Mouse (Mus musculus) hindbrain, embryonic 16.5 days (tissue): ENCODE results near the gene Ackr2. TPM values are rescaled to one million over a fixed set of nuclear protein-coding genes. Genes with fewer than 3 reads are reported as not detected.

Experiments
- ATAC-seq: fragments of 200-750 bp; cut with Nextera tagmentation; 2 replicates; pipeline ENCODE4 v1.8.0; 2017; ENCODE audit warnings: moderate TSS enrichment, moderate library complexity
- H3K27ac ChIP-seq: fragments of 300-500 bp; sonication (generic); 2 replicates; pipeline ENCODE4 v1.5.1; 2014; ENCODE audit warnings: low read depth, mild to moderate bottlenecking, control low read depth, low read length, moderate library complexity
- H3K27me3 ChIP-seq: fragments of 300-500 bp; sonication (generic); replicated peaks from 2 replicates; pipeline ENCODE4 v1.6.1; 2014; ENCODE audit warnings: low read length; ENCODE audit not compliant: control insufficient read depth, insufficient read depth
- H3K36me3 ChIP-seq: fragments of 300-500 bp; sonication (generic); 2 replicates; pipeline ENCODE4 v1.6.1; 2014; ENCODE audit warnings: mild to moderate bottlenecking, low read length, moderate library complexity, mixed read lengths; ENCODE audit not compliant: control insufficient read depth, insufficient read depth
- H3K4me1 ChIP-seq: fragments of 300-500 bp; sonication (generic); 2 replicates; pipeline ENCODE4 v1.6.1; 2014; ENCODE audit warnings: low read depth, low read length; ENCODE audit not compliant: control insufficient read depth, insufficient read depth
- H3K4me2 ChIP-seq: fragments of 300-500 bp; sonication (generic); 2 replicates; pipeline ENCODE4 v1.6.1; 2014; ENCODE audit warnings: mild to moderate bottlenecking, low read length, control low read depth, moderate library complexity
- H3K4me3 ChIP-seq: fragments of 300-500 bp; sonication (generic); 2 replicates; pipeline ENCODE4 v1.5.1; 2014; ENCODE audit warnings: mild to moderate bottlenecking, low read length, control low read depth, moderate library complexity
- H3K9ac ChIP-seq: fragments of 300-500 bp; sonication (generic); 2 replicates; pipeline ENCODE4 v1.6.1; 2014; ENCODE audit warnings: low read depth, mild to moderate bottlenecking, control low read depth, low read length, moderate library complexity
- H3K9me3 ChIP-seq: fragments of 300-500 bp; sonication (generic); 2 replicates; pipeline ENCODE4 v1.6.1; 2014; ENCODE audit warnings: mild to moderate bottlenecking, low read length, moderate library complexity; ENCODE audit not compliant: control insufficient read depth
- WGBS: fragments of 180-500 bp; shearing (Covaris S2); extraction: QIAGEN DNeasy Blood & Tissue Kit; methylation state at CpG from one replicate; pipeline ENCODE4 v1.1.7; 2014; 5-methylcytosine and 5-hydroxymethylcytosine counted together
- polyA plus RNA-seq: library from polyadenylated mRNA; unstranded; fragments of >200 nt; fragmentation: Nextera tagmentation; extraction: Ambion mirVana; gene quantifications from 2 replicates; pipeline ENCODE4 v1.2.1, GENCODE M21; 2015

Gene Ackr2
- polyA plus RNA-seq, 1 experiment from 2014 or later, result 3.5 TPM

GRCm38 (mm10) chr9:121900282-121900855 is 2.2 kb downstream of the Ackr2 start:
- H3K4me2 ChIP-seq, result no peak overlapping the region
- 68% methylated on average over 5 of the region's 5 CpGs for WGBS
- H3K9ac ChIP-seq, result no peak overlapping the region
- no peak for ATAC-seq
- H3K36me3 ChIP-seq, result no peaks in the 10 kb centered on the region
- no peaks in the 10 kb centered on the region for H3K9me3 ChIP-seq
- H3K4me3 ChIP-seq, result no peak overlapping the region
- no peak overlapping the region for H3K27ac ChIP-seq
- H3K4me1 ChIP-seq, result no peaks in the 10 kb centered on the region
- no peaks in the 10 kb centered on the region for H3K27me3 ChIP-seq

DNA sequence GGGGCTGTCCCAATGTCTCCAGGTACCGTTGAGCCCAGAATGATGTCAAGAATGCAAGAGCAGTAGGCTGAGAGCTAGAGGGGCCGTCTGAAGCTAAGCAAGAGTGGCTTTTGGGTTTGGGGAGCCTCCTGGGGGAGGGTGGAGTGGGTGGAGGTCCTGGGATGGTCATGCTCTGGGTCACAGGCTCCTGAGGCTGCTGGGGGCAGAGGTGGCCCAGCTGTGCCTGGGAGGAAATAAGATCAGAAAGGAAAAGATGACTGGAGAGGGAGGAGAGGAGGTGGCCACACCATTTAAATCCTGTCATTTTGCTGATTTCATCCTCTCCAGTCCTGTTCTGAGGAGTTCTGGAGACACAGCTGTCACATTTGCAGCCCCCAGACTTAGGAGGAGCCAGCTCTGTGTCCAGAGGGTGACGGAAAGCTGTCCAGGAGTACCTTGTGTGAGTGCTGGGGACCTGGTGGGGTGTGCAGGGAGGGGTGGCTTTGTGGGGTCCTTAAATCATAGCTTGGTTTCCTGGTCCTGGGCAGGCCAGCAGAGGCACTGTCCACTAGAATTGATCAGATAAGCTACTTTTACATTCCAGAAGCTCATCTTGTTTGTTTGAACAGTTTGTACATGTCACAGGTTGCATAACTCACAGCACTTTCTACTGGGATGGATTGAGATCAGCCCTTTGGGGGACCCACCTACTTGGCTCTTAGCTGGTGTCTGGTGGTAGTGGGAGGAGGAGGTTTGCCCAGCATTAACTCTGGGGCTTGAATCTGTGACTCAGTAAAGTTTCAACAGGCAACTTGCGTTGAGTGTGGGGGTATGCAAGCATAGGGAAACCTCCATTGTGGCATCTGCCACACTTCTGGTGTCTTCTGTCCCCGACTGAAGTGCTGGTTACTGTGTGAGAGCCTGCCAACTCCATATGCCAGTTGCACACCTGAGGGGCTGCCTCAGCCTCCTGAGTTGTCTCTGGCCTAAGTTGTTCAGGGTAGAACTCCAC is 3.9 kb downstream of the Ackr2 start:
- no peak for ATAC-seq
- Histone ChIP-seq H3K36me3 (no peaks in the 10 kb centered on the region), H3K9ac (no peak overlapping the region), H3K9me3 (no peaks in the 10 kb centered on the region), H3K27ac (no peak overlapping the region), H3K4me1 (no peaks in the 10 kb centered on the region), H3K4me2 (no peak overlapping the region), H3K4me3 (no peak overlapping the region), H3K27me3 (no peaks in the 10 kb centered on the region)
- 77% methylated on average over 5 of the region's 5 CpGs for WGBS

GRCm38 (mm10) chr9:121903476-121904305 is 5.5 kb downstream of the Ackr2 start:
- no peaks in the 10 kb centered on the region for H3K9me3 ChIP-seq

DNA sequence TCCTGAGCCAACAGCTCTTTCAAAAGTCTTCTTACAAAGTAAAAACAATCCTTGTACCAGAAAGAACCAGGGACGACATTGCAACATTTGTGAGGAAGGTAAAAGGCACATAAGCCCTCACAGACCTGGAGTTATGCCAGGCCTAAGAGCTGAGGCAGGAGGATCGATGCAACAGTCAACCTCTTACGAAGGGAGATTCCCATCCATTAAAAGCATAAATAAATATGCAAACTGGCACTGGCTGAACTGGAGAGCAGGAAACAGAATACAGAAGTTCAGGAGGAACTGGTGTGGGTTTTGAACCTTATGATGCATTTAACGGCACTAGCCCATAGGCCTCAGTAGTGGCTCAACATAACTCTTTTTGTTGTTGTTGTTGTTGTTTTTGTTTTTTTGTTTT is 6.2 kb downstream of the Ackr2 start:
- no peak overlapping the region for H3K9ac ChIP-seq
- H3K9me3 ChIP-seq, result no peaks in the 10 kb centered on the region
- no peak for ATAC-seq
- H3K4me3 ChIP-seq, result no peak overlapping the region
- no peaks in the 10 kb centered on the region for H3K36me3 ChIP-seq
- H3K27ac ChIP-seq, result no peak overlapping the region
- H3K27me3 ChIP-seq, result no peaks in the 10 kb centered on the region
- H3K4me1 ChIP-seq, result no peaks in the 10 kb centered on the region
- no peak overlapping the region for H3K4me2 ChIP-seq
- 81% methylated on average over 4 of the region's 4 CpGs for WGBS

More at GRCm38 (mm10) chr9:121903476-121904305, 5.5 kb downstream of the Ackr2 start:
- no peak for ATAC-seq
- H3K4me3 ChIP-seq, result no peak overlapping the region
- WGBS, result 73% methylated on average over 8 of the region's 8 CpGs
- H3K36me3 ChIP-seq, result no peaks in the 10 kb centered on the region
- H3K4me1 ChIP-seq, result no peaks in the 10 kb centered on the region
- H3K27ac ChIP-seq, result no peak overlapping the region
- H3K27me3 ChIP-seq, result no peaks in the 10 kb centered on the region
- no peak overlapping the region for H3K9ac ChIP-seq
- H3K4me2 ChIP-seq, result no peak overlapping the region

DNA sequence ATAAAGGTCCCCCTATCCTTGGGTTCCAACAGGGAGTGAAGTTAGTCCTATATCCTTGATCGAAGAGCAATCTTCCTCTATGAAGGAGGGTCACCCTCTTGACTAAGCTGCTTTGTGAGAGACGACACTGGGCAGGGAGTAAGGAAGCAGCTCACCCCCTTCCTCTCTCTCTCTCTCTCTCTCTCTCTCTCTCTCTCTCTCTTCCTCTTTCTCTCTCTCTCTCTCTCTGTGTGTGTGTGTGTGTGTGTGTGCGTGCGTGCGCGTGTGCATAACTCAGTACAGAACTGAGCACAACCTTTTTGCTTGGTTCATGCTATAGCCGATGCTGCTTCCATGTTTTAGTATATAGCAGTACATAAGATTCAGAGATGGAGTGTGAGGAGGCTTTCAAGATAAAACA is 6.8 kb downstream of the Ackr2 start:
- H3K9ac ChIP-seq, result no peak overlapping the region
- WGBS, result 96% methylated on average over 7 of the region's 7 CpGs
- H3K36me3 ChIP-seq, result no peaks in the 10 kb centered on the region
- no peak overlapping the region for H3K4me3 ChIP-seq
- no peak overlapping the region for H3K4me2 ChIP-seq
- no peaks in the 10 kb centered on the region for H3K27me3 ChIP-seq
- H3K4me1 ChIP-seq, result no peaks in the 10 kb centered on the region
- no peaks in the 10 kb centered on the region for H3K9me3 ChIP-seq
- ATAC-seq, result no peak
- H3K27ac ChIP-seq, result no peak overlapping the region

- no peak overlapping the region for H3K4me3 ChIP-seq
- no peak for ATAC-seq
These were observed 7.5 kb downstream of the Ackr2 start for GRCm38 (mm10) chr9:121905556-121906185.

GRCm38 (mm10) chr9:121906456-121906855 is 8.3 kb downstream of the Ackr2 start:
- H3K4me1 ChIP-seq, result no peaks in the 10 kb centered on the region
- H3K27ac ChIP-seq, result no peak overlapping the region
- ATAC-seq, result no peak
- H3K36me3 ChIP-seq, result no peaks in the 10 kb centered on the region
- H3K9ac ChIP-seq, result no peak overlapping the region
- no peak overlapping the region for H3K4me2 ChIP-seq
- no peaks in the 10 kb centered on the region for H3K27me3 ChIP-seq
- no peak overlapping the region for H3K4me3 ChIP-seq
- WGBS, result 87% methylated on average over 5 of the region's 5 CpGs
- no peaks in the 10 kb centered on the region for H3K9me3 ChIP-seq

More at GRCm38 (mm10) chr9:121905556-121906185, 7.5 kb downstream of the Ackr2 start:
- Histone ChIP-seq H3K9ac (no peak overlapping the region), H3K4me2 (no peak overlapping the region), H3K9me3 (no peaks in the 10 kb centered on the region), H3K27ac (no peak overlapping the region), H3K36me3 (no peaks in the 10 kb centered on the region), H3K27me3 (no peaks in the 10 kb centered on the region), H3K4me1 (no peaks in the 10 kb centered on the region)
- 84% methylated on average over 4 of the region's 4 CpGs for WGBS

GRCm38 (mm10) chr9:121907356-121908070 is 9.4 kb downstream of the Ackr2 start:
- Histone ChIP-seq H3K9ac (no peak overlapping the region), H3K4me3 (no peak overlapping the region), H3K9me3 (no peaks in the 10 kb centered on the region), H3K36me3 (no peaks in the 10 kb centered on the region), H3K4me2 (no peak overlapping the region), H3K27ac (no peak overlapping the region), H3K4me1 (no peaks in the 10 kb centered on the region), H3K27me3 (no peaks in the 10 kb centered on the region)
- ATAC-seq, result no peak
- WGBS, result 70% methylated on average over 10 of the region's 10 CpGs
